Mouse (Mus musculus) embryonic facial prominence, embryonic 15.5 days (tissue): Measurements from ENCODE around the gene Irs2. TPM values are rescaled to one million over a fixed set of nuclear protein-coding genes. Genes with fewer than 3 reads are reported as not detected.

Experiments
- ATAC-seq: fragments of 200-750 bp; cut with Nextera tagmentation; 2 replicates; pipeline ENCODE4 v1.8.0; 2017; ENCODE audit warnings: low read depth, moderate TSS enrichment; ENCODE audit not compliant: insufficient number of reproducible peaks, low FRiP score, low TSS enrichment
- H3K27ac ChIP-seq: fragments of 300-500 bp; sonication (generic); replicated peaks from 2 replicates; pipeline ENCODE4 v1.5.1; 2015; ENCODE audit warnings: mild to moderate bottlenecking, inconsistent platforms
- H3K27me3 ChIP-seq: fragments of 300-500 bp; sonication (generic); 2 replicates; pipeline ENCODE4 v1.6.1; 2015; ENCODE audit warnings: inconsistent platforms
- H3K36me3 ChIP-seq: fragments of 300-500 bp; sonication (generic); 2 replicates; pipeline ENCODE4 v1.6.1; 2015; ENCODE audit warnings: mild to moderate bottlenecking, inconsistent platforms
- H3K4me1 ChIP-seq: fragments of 300-500 bp; sonication (generic); 2 replicates; pipeline ENCODE4 v1.6.1; 2015; ENCODE audit warnings: inconsistent platforms
- H3K4me2 ChIP-seq: fragments of 300-500 bp; sonication (generic); replicated peaks from 2 replicates; pipeline ENCODE4 v1.6.1; 2015; ENCODE audit warnings: mild to moderate bottlenecking, inconsistent platforms
- H3K4me3 ChIP-seq: fragments of 300-500 bp; sonication (generic); replicated peaks from 2 replicates; pipeline ENCODE4 v1.5.1; 2015; ENCODE audit warnings: mild to moderate bottlenecking, inconsistent platforms
- H3K9ac ChIP-seq: fragments of 300-500 bp; sonication (generic); 2 replicates; pipeline ENCODE4 v1.6.1; 2015; ENCODE audit warnings: inconsistent platforms
- H3K9me3 ChIP-seq: fragments of 300-500 bp; sonication (generic); replicated peaks from 2 replicates; pipeline ENCODE4 v1.6.1; 2016; ENCODE audit warnings: inconsistent platforms
- WGBS: fragments of 180-500 bp; shearing (Covaris S2); methylation state at CpG from one replicate; pipeline ENCODE4 v1.1.7; 2015; 5-methylcytosine and 5-hydroxymethylcytosine counted together
- polyA plus RNA-seq: library from polyadenylated mRNA; unstranded; fragments of >200 nt; fragmentation: Nextera tagmentation; extraction: Ambion mirVana; gene quantifications from 2 replicates; pipeline ENCODE4 v1.2.1, GENCODE M21; 2015

Irs2 gene
- polyA plus RNA-seq, 1 experiment from 2014 or later = 7.9 TPM

- Histone ChIP-seq H3K27ac (peak overlapping the region; percentile 99), H3K9me3 (no peaks in the 10 kb centered on the region), H3K4me2 (peak overlapping the region; percentile 84), H3K4me1 (peaks cover 36% of the 10 kb centered on the region), H3K27me3 (no peaks in the 10 kb centered on the region; the same call in 1 of the 2 replicates), H3K4me3 (peak overlapping the region; percentile 83), H3K9ac (peak overlapping the region; percentile 83), H3K36me3 (no peaks in the 10 kb centered on the region)
- under 1% methylated on average over 55 of the region's 62 CpGs for WGBS
- ATAC-seq = peak; percentile 75
Measured at GRCm38 (mm10) chr8:11009431-11010071, 1.3 kb upstream of the Irs2 start.

DNA sequence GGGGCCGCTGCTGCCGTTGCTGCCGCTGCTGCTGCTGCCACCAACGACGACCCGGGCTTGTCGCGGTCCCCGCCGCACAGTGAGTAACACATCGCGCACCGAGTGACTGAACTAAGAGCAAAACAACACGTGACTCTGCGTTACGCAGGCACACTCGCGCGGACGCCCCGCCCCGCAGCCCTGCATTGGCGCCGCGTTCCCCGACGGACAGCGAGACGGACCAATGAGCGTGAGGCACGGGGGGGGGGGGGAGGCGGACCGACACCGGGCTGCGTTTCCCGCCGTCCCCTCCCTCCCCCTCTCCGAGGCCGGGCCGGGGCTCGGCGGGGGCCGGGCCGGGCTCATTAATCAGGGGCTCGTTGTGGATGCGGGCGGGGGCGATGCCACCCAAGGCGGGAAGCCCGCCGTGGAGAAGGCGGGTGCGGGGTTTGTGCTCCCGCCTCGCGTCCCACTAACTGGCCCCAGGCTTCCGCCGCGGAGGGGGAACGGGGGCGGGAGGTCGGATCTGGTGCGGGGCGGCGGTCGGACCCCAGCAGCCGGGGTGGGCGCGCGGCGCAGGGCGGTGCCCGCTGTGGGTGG lies 673 bp upstream of the Irs2 start:
- under 1% methylated on average over 60 of the region's 73 CpGs for WGBS
- Histone ChIP-seq H3K9ac (peak overlapping the region; percentile 83), H3K4me1 (peaks cover 42% of the 10 kb centered on the region), H3K4me2 (peak overlapping the region; percentile 84), H3K27ac (peak overlapping the region; percentile 99), H3K9me3 (no peaks in the 10 kb centered on the region), H3K27me3 (no peaks in the 10 kb centered on the region; the same call in 1 of the 2 replicates), H3K36me3 (no peaks in the 10 kb centered on the region), H3K4me3 (peak overlapping the region; percentile 83)
- ATAC-seq = peak; percentile 93

DNA sequence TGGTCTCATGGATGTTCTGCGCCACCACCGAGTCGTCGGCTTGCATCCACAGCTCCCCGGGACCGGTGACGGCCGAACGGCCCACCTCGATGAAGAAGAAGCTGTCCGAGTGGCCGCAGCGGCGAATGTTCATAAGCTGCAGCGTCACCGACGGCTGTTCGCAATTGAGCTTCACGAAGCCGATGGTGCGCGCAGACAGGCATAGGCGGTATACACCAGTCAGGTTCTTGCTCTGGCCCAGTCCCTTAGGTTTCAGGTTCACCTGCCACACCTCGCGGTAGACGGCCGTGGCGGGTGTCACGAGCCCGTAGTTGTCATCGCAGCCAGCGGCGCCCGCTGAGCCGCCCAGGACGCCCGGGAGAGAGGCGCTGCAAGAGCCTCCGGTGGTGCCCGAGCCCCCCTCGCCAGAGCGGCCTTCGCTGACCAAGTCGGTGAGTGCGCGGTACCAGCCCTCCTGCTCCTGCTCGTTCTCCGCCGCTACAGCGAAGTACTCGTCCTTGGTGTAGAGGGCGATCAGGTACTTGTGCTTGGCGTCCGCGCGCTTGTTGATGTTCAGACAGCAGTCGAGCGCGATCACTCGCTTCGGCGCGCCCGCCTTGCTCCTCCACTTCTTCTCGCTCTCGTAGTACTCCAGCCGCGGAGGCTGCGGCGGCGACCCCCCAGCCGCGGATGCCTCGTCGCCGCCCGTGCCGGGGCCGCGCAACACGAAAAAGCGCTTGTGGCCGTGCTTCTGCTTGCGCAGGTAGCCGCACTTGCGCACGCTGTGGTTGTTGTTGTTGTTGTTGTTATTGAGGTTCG lies 478 bp downstream of the Irs2 start:
- Histone ChIP-seq H3K4me2 (peak overlapping the region; percentile 84), H3K27me3 (no peaks in the 10 kb centered on the region; the same call in 1 of the 2 replicates), H3K9me3 (no peaks in the 10 kb centered on the region), H3K27ac (peak overlapping the region; percentile 99), H3K9ac (peak overlapping the region; percentile 62), H3K36me3 (no peaks in the 10 kb centered on the region), H3K4me3 (peak overlapping the region; percentile 83), H3K4me1 (peaks cover 53% of the 10 kb centered on the region)
- WGBS = under 1% methylated on average over 88 of the region's 88 CpGs
- ATAC-seq = no peak

DNA sequence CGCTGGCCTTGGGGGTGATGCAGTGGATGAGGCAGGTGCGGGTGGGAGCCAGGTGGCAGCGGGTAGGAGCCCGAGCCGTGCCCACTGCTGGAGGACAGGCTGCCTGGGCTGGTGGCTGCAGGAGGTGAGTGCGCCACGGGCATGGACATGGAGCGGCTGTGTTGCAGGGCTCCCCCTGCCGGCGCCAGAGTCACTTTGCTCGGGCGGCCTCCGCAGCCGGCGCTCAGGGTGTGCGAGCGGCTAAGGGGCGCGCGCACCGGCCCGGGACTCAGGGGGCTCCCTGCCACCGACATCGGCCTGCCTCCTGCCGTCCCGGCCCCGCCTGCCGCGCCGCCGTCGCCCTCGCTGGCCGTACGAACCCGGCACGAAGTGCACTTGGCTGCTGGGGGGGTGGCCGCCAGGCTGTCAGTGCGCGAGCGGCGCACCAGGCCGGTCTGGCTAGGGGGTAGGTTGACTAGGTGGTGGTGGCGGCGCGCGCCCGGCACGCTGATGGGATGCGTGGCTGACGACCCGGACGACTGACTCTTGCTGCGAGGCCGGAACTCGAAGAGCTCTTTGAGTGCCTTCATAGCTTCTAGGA lies 1.2 kb downstream of the Irs2 start:
- Histone ChIP-seq H3K27ac (peak overlapping the region; percentile 99), H3K4me3 (peak overlapping the region; percentile 83), H3K9ac (peak overlapping the region; percentile 62), H3K4me2 (peak overlapping the region; percentile 84), H3K9me3 (no peaks in the 10 kb centered on the region), H3K36me3 (no peaks in the 10 kb centered on the region), H3K4me1 (peaks cover 60% of the 10 kb centered on the region), H3K27me3 (no peaks in the 10 kb centered on the region; the same call in 1 of the 2 replicates)
- ATAC-seq = peak; percentile 67
- WGBS = under 1% methylated on average over 56 of the region's 56 CpGs

GRCm38 (mm10) chr8:11006276-11006630 lies 2.0 kb downstream of the Irs2 start:
- no peaks in the 10 kb centered on the region for H3K9me3 ChIP-seq
- peaks cover 67% of the 10 kb centered on the region for H3K4me1 ChIP-seq
- H3K27me3 ChIP-seq = no peaks in the 10 kb centered on the region; the same call in 1 of the 2 replicates
- ATAC-seq = no peak
- H3K36me3 ChIP-seq = no peaks in the 10 kb centered on the region
- H3K4me3 ChIP-seq = peak overlapping the region; percentile 83
- peak overlapping the region; percentile 62 for H3K9ac ChIP-seq
- H3K4me2 ChIP-seq = peak overlapping the region; percentile 84
- H3K27ac ChIP-seq = no peak overlapping the region
- WGBS = 73% methylated on average over 9 of the region's 9 CpGs

DNA sequence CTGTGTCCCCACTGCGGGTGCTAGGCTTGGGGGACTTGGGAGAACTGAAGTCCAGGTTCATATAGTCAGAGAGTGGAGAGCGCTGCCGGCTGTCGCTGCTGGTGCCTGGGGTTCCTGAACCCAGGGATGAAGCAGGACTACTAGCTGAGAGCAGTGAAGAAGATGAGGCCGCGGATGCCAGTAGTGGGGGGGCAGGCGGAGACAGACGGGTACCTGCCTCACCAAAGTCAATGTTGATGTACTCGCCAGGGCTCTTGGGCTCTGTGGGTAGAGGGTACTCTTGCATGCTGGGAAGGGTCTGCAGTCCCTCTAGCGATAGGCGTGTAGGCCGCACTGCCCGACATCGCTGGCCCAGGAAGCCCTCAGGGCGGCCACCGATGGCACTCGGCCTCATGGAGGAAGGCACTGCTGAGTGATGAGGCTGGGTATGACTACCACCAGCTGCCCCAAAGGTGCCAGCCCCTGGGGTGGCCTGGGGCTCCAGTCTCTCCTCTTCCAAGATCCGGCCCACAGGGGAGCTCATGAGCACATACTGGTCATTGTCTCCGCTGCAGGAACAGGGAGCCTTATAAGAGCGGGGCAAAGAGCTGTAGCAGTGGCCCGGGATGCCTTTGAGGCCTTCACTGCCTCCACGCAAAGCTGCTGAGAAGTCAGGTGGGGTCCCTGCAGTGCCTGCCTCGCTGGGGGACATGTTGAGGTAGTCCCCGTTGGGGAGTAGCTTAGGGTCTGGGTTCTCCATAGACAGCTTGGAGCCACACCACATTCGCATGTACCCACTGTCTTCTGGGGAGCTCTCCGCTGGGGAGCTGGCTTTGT lies 2.6 kb downstream of the Irs2 start:
- no peak for ATAC-seq
- 75% methylated on average over 26 of the region's 26 CpGs for WGBS
- Histone ChIP-seq H3K9ac (peak overlapping the region; percentile 12; the same call in 1 of the 2 replicates), H3K4me3 (peak overlapping the region; percentile 83), H3K27me3 (no peaks in the 10 kb centered on the region), H3K4me1 (peaks cover 68% of the 10 kb centered on the region), H3K9me3 (no peaks in the 10 kb centered on the region), H3K36me3 (no peaks in the 10 kb centered on the region), H3K4me2 (peak overlapping the region; percentile 84), H3K27ac (no peak overlapping the region)

DNA sequence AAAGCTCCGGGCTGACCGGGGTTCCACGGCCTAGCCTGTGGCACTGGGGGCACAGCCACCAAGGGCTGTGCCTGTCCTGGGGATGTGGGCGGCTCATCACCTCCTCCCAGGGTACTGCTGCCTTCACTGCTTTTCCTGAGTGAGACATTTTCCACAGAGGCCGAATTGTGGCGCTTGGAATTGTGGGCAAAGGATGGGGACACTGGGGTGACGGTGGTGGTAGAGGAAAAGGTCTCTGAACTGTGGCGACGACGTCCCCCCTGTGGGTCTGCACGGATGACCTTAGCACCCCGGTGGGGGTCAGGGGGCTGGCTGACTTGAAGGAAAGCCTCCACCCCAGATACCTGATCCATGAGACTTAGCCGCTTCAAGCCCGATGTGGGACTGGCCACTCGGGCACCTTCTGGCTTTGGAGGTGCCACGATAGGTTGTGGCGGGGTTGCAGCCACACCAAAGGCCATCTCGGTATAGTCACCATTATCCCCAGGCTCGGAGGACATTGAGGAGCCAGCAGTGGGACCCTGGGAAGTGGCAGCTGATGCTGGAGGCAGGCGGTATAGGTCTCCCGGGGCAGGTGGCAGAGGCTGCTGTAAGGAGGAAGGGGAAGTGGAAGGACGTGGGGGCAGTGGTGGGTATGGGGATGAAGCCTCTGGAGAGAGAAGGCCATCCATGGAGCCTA lies 3.3 kb downstream of the Irs2 start:
- Histone ChIP-seq H3K4me1 (peaks cover 74% of the 10 kb centered on the region), H3K27ac (0 out of 2 replicates have a peak overlapping the region, but pooled peaks have one; percentile 28)
- 54% methylated on average over 22 of the region's 22 CpGs for WGBS

DNA sequence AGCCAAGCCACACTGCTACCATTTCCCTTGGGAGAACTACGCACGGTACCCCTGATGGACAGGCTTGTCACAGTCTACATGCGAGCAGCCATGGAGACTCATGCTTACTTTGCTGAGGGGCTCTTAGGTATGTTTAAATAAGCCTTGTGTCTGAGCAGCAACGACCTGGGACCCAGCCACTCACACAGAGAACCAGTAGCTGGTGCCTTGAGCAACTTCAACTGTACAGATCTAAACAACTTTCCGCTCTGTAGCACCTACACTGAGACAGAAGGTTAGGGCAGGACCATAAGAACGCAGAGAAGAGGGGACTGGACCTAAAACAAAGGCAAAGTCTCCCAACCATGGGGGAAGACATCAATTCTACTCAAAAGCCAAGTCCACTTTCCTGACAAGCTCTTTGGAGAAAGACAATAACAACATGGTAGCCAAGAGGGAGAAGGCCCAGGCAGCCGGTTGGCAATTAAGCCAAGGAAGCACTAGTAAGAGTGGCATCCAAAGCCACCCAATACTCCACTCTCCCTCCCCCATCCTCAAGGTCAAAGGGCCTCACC lies 4.3 kb downstream of the Irs2 start:
- H3K9ac ChIP-seq = peak overlapping the region; percentile 42
- no peaks in the 10 kb centered on the region for H3K36me3 ChIP-seq
- peak overlapping the region; percentile 34; the same call in 1 of the 2 replicates for H3K27ac ChIP-seq
- 25% methylated on average over 7 of the region's 7 CpGs for WGBS
- no peaks in the 10 kb centered on the region for H3K9me3 ChIP-seq
- peak overlapping the region; percentile 84 for H3K4me2 ChIP-seq
- no peak for ATAC-seq
- peaks cover 76% of the 10 kb centered on the region for H3K4me1 ChIP-seq
- no peaks in the 10 kb centered on the region for H3K27me3 ChIP-seq
- peak overlapping the region; percentile 83 for H3K4me3 ChIP-seq

More for the DNA sequence above, 3.3 kb downstream of the Irs2 start:
- Histone ChIP-seq H3K27me3 (no peaks in the 10 kb centered on the region), H3K4me3 (peak overlapping the region; percentile 83), H3K9ac (peak overlapping the region; percentile 42), H3K4me2 (peak overlapping the region; percentile 84), H3K9me3 (no peaks in the 10 kb centered on the region), H3K36me3 (no peaks in the 10 kb centered on the region)
- no peak for ATAC-seq

- H3K9me3 ChIP-seq = no peaks in the 10 kb centered on the region
- H3K4me2 ChIP-seq = peak overlapping the region; percentile 84
Measured at GRCm38 (mm10) chr8:11003253-11003652, 5.0 kb downstream of the Irs2 start.

DNA sequence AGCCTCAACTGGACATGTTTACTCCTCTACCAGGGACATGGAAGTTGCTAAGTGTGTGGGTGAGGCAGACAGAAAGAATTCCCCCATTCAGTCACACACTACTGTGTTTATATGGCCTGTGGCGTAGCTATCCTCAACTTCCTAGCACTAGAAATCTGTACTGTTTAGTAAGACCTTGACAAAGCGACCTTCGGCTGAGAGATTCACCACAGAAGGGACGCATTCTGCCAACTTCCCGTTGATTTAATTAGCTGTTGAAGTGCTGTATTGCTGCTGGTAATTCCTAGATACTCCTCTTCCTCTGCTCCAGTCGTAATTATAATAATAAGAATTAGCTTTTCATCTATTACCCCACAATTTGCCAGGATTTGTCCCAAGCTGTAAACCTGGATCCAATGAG lies 5.4 kb downstream of the Irs2 start:
- H3K36me3 ChIP-seq = no peaks in the 10 kb centered on the region
- ATAC-seq = no peak
- H3K27ac ChIP-seq = no peak overlapping the region; the same call in 1 of the 2 replicates
- H3K27me3 ChIP-seq = no peaks in the 10 kb centered on the region
- H3K4me2 ChIP-seq = peak overlapping the region; percentile 84
- WGBS = 19% methylated on average over 6 of the region's 6 CpGs
- no peaks in the 10 kb centered on the region for H3K9me3 ChIP-seq
- H3K4me3 ChIP-seq = peak overlapping the region; percentile 83
- peak overlapping the region; percentile 42 for H3K9ac ChIP-seq
- H3K4me1 ChIP-seq = peaks cover 76% of the 10 kb centered on the region

More at GRCm38 (mm10) chr8:11003253-11003652, 5.0 kb downstream of the Irs2 start:
- 20% methylated on average over 6 of the region's 6 CpGs for WGBS
- peak overlapping the region; percentile 34; the same call in 1 of the 2 replicates for H3K27ac ChIP-seq
- no peak for ATAC-seq
- H3K9ac ChIP-seq = peak overlapping the region; percentile 42
- H3K27me3 ChIP-seq = no peaks in the 10 kb centered on the region
- H3K4me3 ChIP-seq = peak overlapping the region; percentile 83
- H3K4me1 ChIP-seq = peaks cover 76% of the 10 kb centered on the region
- no peaks in the 10 kb centered on the region for H3K36me3 ChIP-seq
